Mouse (Mus musculus) frontal cortex, postnatal 14 days (tissue): Measurements from ENCODE around the gene Ift80.
"Not testable (repeated sequence)": the region's sequence is repeated elsewhere in the genome, so short reads cannot be mapped to it uniquely, and the experiment has no call there.

ENCODE experiments used
- DNase-seq, 2 experiments: peaks; one replicate each; pipeline ENCODE4 v3.0.0; 2022; ENCODE audit warnings: low spot score in 2 of 2

The Ift80 gene

DNA sequence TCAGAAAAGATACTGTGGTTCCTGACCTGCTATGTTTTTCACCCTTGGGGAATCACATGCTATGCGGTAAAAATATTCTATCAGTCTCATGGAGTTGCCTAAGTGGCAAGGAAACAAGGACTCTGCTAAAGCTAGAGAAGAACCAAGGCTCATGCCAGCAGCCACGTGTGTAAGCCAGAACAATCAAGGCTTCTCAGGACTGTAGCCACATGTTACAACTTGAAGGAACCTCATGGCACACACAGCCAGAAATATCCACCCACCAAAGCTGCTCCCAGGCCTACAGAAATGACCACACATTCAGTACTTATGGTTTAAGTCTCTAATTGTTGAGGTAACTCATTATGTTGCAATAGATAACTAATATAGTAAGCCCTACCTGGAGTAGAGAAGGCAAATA, 17.8 kb downstream of the Ift80 start:
- DNase-seq = no peak

DNA sequence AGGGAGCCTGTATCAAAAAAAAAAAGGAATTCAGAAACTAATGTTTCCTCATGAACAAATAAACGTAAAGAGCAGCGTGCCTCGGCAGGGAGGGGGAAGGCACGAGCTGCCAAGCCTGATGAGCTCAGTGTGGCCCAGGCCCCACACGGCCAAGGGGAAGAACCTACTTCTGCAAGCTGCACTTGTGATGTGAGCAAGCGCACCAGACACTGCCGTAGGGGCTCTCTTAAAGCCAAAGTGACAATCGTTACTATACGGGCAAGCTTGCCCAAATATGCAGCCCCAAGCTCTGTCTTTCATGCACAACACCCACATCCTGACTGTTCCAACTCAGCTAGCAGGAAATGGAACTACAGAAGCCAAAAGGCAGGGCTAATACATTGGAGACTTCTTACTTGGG, 23.5 kb downstream of the Ift80 start:
- no peak for DNase-seq

DNA sequence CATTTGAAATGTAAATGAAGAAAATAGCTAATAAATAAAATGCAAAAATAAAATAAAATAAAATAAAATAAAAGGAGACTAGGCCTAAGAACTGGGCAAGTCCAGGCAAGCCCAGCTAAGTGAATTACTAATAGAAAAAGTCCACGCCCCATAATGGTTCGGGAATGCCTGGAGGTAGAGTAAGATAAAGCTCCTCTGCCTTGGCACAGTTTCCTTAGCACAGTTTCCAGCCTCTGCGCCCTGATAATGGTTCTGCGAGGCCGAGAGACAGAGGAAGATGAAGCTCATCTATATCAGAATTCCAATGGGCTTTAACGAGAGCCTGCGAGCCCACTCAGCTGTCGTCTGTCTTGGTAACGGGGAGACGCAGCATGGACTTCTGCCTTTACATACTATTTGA, 25.2 kb downstream of the Ift80 start:
- no peak for DNase-seq

DNA sequence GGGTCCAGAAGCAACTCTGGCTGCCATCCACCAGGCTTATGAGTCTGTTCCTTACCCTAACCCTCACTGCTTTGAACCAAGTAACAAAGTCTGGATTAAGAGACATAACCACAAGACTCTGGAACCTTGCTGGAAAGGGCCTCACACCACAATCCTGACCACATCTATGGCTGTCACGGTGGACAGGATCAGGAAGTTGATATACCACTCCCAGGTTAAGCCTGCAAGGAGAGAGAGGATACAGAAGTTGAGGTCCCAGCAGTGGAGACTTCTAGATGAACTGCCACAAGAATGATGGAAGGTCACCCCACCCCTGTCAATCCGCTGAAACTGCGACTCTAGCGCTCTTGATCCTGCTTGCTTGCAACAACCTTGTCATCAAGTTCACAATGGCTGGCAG, 26.7 kb downstream of the Ift80 start:
- no peak for DNase-seq

DNA sequence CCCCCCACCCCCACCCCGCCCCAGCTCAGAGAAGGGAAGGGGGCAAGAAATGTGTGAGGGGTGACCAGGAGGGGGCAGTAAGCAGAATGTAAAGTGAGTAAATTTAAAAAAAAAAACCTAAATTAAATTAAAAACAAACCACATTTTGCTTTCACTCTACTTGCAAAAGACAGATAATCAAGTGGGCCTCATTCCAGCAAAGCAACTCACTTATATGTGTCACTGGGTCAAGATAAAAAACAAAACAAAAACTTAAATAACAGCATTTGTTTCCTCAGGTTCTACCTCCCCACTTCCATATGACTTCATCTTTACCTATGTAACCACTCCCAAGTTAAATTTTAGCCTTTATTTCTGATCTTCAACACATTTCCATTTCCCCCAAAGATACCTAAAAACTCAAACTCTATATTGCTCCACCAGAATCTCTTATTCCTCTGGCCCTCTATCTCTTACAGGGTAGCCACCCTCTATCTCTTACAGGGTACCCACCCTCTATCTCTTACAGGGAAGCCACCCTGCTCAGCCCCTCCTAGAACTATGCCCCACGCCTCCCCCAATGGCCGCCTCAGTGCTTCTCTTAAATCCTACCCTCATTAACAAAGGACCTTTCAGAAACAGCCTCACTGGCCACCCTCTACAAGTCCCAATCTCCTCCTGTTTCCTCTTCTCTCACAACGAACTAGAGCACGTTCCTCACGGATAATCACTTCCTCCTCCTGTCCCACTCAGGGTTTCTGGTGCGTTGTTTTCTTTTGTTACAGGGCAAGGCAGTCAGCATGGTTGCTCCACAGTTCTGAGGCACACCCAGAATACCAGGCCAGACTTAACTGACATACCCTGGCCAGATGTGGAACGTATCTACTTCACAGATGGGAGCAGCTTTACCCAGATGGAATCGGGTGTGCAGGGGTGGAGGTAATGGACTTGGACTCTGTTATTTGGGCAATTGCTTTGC, 28.6 kb downstream of the Ift80 start:
- no peak for DNase-seq

DNA sequence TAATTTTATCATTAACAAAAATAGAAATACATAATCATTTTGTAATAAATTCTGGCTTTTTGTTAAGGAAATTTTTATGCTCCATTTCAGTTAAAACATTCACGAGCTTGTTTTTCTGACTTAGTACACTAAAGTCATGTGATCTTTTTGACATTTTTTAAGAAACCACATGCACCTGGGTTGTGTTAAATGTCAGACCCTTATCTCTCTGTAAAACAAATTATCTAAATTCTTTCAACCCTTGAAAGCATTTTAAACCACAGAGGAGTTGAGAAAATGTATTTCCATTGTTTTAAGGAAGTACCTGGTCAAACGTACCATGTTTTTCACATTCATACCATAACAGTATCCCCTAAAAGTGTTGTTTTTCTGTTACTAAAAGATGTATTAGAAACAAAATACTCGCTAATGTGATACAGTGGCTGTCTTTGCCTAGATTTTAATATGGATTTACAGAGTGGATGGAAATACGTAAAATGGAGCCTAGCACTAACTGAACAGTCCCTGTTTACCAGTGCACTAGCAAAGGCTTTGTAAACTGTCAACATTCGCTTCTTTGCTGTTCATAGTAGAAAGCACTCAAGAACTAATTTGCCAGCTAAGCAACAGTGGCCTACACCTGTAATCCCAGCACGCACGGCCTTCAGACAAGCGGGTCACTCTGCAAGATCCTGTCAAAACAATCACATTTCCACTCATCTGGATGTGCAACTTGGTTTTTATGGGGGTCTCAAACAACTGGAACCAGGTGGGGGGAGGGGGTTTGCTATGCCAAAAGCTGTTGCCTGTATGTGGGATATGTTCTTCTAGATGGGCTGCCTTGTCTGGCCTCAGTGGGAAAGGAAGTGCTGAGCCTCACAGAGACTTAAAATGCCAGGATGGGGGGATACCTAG, 29.5 kb downstream of the Ift80 start:
- DNase-seq = no peak

DNA sequence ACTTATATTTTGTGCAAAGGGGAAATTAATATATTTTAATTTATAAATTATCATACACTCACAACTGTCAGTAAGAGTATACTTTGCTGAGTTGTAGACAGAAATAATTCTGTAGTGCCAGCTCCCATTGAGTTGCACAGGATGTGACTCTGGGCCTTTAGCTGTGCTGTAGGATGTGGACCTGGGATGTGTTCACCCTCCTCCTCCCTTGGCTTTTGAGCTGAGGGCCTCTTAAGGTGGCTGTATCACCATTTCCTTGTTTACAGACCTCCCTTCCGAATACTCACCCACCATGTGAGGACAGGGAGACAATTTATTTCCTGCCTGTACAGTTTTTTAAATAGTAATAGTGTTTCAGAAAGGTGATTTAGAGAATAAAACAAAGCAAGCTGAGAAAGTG, 30.8 kb downstream of the Ift80 start:
- DNase-seq = no peak

DNA sequence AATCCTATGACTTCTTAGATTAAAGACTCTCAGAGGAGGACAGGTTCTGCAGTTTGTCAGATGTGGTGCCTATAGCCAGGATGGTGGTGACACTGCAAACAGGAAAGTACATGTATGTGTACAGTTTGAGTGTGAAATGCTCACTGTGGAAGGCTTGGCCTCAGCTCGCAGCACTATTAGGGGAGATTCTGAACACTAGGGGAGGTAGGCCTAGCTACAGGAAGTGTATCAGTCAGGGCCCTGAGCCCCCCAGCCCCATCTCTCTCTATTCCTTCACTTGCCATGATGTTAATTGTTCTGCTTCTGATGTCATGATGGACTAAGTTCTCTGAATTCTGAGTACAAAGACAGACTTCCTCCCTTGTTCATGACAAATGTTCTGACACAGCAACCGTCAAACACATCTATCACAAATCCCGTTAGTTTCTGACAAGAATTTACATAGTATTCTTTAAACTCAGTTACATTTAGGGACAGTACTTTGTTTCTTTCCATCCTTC, 35.2 kb downstream of the Ift80 start:
- no peak for DNase-seq

DNA sequence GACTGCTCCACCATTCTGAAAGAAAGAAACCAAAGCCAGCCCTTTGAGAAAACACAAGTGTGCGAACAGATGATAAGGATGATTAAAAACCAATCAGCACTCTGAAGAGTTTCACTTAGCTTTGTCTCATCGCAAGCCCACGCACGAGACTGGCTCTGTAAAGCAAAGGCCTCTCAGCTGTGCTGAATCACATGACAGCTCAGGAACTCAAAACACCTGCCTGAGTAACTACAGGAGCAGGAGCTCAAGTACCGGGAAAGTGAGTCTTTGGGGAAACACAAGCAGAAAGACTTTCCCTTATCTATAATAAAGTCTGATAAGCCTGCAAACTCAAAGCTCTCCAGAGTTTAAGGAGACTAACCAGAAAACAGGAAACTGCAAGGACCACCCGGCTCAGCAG, 37.0 kb downstream of the Ift80 start:
- no peak for DNase-seq

DNA sequence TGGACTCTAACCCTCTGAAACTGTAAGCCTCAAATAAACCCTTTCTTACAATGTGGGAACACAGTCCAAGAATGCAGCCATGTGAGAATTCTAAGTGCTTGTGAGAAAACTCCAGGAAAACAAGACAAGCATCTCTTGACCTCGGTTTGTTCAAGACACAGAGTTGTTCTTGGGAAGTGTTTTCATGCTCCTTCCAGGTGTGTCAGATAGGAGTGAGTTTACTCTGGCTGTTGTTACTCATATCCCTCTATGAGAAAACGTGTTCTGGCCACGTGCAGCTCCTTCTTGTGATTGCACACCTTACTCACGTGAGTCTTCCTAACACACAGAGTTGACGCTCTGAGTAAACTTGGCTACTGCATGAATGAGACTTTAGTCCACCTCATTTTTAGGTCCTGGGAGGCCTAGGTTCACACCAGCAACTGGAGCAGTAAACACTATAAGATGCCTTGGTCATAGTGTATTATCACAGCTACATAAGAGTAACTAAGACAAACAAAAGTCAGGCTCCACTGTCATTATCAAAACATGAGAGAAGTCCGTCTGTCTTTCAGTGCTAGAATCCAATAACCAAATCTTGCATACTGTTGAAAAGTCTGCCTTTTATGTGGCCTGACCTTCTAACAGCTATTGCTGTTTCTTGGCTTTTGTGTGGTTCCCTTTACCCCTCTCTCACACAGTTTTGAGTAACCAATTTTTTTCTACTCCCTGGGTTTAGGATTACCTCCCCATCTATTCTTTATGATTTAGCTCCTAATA, 37.7 kb downstream of the Ift80 start:
- no peak for DNase-seq

DNA sequence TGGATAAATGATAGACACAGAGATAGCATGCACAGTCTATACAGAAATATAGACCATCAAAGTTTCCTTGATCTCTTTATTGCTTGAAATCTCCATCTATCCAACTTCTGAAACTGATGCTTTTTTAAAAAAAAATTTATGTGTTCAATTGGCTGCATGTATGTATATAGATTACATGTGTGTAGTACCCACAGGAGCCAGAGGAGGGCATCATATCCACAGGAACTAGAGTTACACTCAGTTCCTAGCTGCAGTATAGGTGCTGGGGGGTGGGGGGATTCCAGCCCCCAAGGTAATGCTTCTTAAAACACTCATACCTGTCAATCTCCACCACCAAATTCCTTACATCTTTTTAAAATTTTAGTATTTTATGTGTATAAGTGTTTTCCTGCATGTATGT, 39.7 kb downstream of the Ift80 start:
- no peak for DNase-seq

DNA sequence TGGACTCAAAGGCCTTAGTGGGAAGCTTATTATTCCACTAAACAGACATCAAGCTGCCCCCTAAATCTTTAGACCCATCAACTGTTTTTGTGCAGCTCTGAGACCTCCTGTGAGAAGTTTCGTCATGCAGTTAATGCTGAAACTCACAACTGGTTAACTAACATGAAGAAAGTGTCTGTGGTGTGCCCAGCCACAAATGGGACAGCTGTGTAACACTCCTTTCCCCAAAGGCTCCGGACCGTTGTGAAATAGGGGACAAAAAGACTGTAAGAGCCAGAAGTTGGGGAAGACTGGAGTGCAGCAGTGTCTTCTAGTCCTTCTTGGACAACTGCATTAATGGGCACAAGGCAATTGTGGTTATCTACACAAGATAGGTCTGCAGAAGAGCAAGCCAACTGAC, 47.0 kb downstream of the Ift80 start:
- DNase-seq = no peak

DNA sequence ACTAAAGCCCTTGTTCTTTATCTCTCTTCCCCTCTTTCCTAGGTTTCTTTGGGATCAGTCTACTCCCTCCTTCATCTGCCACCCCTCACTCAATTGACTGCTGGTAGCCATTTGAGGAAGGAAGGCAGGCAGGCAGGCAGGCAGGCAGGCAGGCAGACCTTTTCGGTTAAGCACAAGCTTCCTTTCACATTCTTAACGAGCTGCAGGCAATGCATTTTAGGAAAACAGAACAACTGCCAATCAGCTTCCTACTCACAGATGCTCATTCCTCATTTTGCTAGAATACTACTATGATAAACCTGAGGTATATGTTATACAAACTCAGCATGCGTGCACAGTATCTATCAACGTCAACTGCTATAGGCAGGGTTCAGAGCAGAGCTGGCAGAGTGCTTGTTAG, 47.9 kb downstream of the Ift80 start:
- DNase-seq = no peak

DNA sequence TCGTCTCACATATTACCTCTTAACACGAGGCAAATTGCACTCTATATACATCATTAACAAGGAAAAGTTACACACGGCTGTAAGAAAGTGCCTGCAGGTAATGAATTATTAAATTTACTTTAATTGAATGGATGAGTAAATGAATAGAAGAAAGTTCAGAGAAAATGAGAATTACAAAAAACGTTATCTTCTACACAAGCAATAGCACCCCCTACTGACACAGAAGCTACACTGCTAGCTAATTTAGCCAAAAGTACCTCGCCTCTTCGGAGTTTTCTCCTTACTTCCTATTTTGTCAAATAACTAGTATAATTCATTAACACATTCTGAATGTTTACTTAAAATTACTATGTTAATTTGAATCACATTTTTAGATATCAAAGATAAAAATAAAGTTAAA, 49.9 kb downstream of the Ift80 start:
- no peak for DNase-seq

DNA sequence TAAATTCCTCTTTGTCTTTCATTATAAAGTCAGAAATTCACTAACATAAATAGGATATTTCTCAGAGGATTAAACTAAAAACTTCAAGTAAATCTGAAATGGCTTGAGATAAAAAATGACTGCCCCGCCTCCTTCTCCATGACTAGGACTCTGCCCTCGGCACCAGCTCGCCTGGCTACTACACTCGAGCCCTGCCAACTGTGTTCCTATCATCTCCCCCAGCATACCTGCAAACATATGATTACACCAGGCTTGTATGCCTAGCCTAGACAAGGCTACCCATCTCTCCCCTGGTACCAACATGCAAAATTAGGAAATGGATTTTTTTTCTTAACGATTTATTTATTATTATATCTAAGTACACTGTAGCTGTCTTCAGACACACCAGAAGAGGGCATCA, 51.7 kb downstream of the Ift80 start:
- no peak for DNase-seq

DNA sequence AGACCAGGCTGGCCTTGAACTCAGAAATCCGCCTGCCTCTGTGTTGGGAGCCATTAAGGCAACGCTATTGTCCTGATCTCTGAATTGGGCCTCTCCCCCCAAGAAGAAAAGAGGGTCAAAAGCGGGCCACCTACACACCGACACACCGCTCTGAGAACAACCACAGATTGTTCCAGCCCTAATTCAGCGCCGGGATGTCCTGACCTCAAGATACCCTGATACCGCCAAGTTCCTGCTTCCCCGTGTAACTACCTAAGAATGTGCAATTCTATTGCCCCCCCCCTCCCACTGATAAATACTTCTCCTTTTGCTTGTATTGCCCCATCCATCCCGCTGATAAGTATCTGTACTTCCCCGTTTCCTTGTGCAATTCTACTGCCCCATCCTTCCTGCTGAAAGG, 52.4 kb downstream of the Ift80 start:
- DNase-seq = not testable (repeated sequence)

DNA sequence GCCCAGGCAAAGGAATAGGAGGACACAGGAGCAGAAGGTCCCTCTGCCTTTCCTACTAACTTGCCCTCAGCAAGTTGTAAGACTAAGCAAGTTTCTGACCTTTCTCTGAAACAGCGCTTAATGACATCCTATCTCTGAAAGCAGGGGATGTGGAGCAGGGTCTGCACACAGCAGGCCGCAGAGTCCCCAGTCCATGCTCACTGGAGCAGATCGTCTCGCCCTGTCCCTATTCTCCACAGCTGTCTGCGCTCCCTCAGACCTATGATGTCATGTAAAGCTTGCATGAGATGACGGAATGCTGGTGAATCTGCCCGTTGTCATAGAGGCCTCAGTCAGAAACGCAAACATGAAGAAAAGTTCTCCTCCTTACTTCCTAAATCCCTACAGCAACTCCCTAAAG, 55.0 kb downstream of the Ift80 start:
- DNase-seq = no peak

DNA sequence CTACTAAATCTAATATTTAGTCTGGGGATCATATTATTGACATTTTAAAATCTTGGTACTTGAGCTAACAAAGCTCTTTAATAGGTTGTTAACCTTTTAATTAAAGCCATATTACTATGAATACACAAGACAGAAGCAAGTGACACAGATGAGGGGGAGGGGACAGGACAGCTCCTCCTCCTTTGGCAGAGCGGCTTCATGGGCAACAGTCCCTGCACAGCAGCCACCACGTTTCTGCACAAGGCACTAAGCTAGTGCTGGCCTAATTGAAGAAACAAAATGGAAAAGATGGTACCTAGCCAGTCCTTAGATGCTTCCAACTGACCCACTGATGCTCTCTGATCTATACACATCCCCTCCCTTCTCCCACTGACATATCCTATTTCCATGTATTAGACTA, 55.5 kb downstream of the Ift80 start:
- no peak for DNase-seq

DNA sequence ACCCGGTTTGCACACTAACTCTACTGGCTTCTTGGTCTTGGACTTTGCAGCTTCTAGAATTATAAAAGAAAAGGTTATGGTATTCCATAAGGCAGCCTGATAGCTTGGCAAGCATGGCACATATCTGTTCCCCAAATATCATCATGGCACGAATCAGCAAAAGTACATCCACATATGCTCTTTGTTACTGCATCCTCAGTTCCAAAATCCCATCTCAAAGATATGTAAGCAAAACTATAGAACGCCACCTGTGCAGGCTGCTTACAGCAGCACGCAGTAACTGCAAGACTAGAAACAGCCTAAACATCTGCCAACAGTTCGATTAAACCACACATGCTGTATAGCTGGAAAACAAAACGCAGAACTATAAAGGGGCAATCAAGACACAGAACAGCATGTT, 62.5 kb downstream of the Ift80 start:
- DNase-seq = no peak

DNA sequence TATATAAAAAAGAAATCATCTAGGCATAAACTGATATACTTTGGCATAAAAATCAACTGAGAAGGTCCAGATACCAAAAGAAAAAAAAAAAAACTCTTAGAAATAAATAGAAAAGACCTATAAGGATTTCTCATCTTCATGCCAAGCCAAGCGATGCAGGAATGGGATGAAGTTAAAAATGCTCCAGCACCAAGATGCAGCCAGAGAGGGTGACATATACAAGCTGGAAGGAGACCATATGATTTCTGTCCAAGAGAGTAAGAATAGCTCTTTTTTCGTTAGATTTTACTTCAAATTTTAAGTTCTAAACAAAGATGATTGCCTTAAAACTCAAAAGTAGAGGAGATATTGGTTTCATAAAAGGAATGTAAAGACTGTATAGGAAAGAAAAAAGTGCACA, 64.1 kb downstream of the Ift80 start:
- DNase-seq = no peak

DNA sequence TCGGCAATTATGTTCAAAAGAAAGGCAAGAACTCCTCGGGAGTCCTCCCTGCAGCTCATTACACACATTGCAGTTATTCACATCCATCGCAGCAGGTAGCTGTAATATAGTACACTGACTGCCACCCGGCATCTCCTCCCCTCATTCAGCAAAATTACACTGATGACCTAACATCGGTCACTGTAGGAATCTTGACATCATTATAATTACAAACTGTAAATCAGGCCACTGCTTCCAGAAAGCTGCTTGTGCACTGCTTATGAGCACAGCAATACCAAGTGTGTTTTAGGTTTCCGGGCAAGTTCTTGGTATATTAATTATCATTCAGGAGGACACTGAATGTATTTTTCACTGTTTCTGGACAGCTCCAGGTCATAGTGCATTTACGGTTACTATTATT, 65.1 kb downstream of the Ift80 start:
- DNase-seq = no peak

DNA sequence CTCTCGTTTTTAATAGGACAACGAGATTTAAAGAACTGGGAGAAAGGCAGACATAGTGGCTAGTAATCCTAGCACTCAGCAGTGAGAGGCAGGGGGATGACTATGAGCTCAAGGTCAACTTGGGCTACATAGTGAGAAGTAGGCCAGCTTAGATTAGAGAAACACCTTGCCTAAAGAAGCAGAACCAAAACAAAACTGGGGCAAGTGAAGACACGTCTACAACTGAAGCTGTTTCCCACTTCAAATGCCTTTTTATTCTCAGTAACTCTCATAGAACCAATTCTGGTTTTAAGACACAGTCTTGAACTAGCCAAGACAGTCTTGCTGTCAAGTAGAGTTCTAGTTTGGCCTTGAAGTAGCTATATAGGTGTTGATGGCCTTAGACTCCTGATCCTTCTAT, 67.7 kb downstream of the Ift80 start:
- no peak for DNase-seq
